Mouse (Mus musculus) embryonic facial prominence, embryonic 10.5 days (tissue): ENCODE measurements around the gene Cgnl1. TPM values are rescaled to one million over a fixed set of nuclear protein-coding genes. Genes with fewer than 3 reads are reported as not detected.

Experiments used
- DNase-seq: peaks from one replicate; pipeline ENCODE4 v3.0.0-alpha.2; 2017; ENCODE audit warnings: low spot score
- H3K27ac ChIP-seq: fragments of 300-500 bp; sonication (generic); replicated peaks from 2 replicates; pipeline ENCODE4 v1.5.1; 2016; ENCODE audit warnings: mild to moderate bottlenecking
- H3K27me3 ChIP-seq: fragments of 300-500 bp; sonication (generic); replicated peaks from 2 replicates; pipeline ENCODE4 v1.6.1; 2016; ENCODE audit warnings: low read depth, mild to moderate bottlenecking; ENCODE audit not compliant: poor library complexity, severe bottlenecking
- H3K36me3 ChIP-seq: fragments of 300-500 bp; sonication (generic); replicated peaks from 2 replicates; pipeline ENCODE4 v1.6.1; 2016; ENCODE audit warnings: mild to moderate bottlenecking, moderate library complexity
- H3K4me1 ChIP-seq: fragments of 300-500 bp; sonication (generic); 2 replicates; pipeline ENCODE4 v1.6.1; 2016
- H3K4me3 ChIP-seq: fragments of 300-500 bp; sonication (generic); 2 replicates; pipeline ENCODE4 v1.5.1; 2016; ENCODE audit warnings: mild to moderate bottlenecking, moderate library complexity
- H3K9me3 ChIP-seq: fragments of 300-500 bp; sonication (generic); 2 replicates; pipeline ENCODE4 v1.6.1; 2016; ENCODE audit warnings: mild to moderate bottlenecking
- WGBS: fragments of 180-500 bp; shearing (Covaris S2); methylation state at CpG from one replicate; pipeline ENCODE4 v1.1.7; 2016; 5-methylcytosine and 5-hydroxymethylcytosine counted together
- polyA plus RNA-seq: library from polyadenylated mRNA; unstranded; fragments of >200 nt; fragmentation: Nextera tagmentation; extraction: Ambion mirVana; gene quantifications from 2 replicates; pipeline ENCODE4 v1.2.1, GENCODE M21; 2016

Gene Cgnl1
- polyA plus RNA-seq, 1 experiment from 2014 or later: 10.8 TPM

DNA sequence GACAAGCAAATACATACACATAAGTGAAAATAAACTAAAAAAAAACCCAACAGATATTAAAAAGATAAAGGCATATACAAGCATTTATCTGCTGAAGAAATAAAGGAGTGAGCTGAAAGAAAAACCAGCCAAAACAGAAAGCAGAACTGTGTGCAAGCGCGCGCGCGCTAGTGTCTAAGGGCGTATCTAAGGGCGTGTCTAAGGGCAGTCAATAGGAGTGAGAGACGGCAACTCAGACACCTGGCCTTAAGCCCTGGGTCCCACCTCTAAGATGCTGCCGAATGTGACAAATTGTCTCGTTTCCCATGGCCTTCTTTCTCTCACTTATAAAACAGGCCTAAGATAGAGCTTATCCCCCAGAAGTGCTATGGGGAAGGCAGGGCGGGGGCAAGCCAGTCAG lies 6.9 kb downstream of the Cgnl1 start:
- 47% methylated on average over 11 of the region's 11 CpGs for WGBS
- Histone ChIP-seq H3K27me3 (peaks cover 49% of the 10 kb centered on the region), H3K27ac (no peak overlapping the region), H3K4me3 (no peak overlapping the region), H3K36me3 (no peaks in the 10 kb centered on the region), H3K9me3 (no peaks in the 10 kb centered on the region; the same call in 1 of the 2 replicates), H3K4me1 (peaks cover 53% of the 10 kb centered on the region)
- no peak for DNase-seq

DNA sequence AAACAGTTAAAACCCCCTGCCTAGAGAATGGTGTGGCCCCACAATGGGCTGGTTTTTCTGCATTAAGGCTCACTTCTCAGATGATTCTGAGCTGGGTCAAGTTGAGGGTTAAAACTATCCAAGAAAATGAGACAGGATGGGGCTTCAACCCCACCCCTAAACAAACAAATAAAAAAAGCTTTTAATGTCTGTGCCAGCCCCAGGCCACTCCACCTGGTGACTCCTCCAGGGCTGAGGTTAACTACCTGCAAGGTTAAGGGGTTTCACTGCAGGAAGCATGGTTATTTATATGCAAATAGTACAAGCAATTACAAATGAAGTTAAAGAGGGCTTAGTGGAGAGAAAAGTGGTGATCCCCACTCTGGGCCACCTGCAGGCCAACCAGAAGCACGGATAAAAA lies 8.1 kb downstream of the Cgnl1 start:
- Histone ChIP-seq H3K4me3 (no peak overlapping the region), H3K27ac (no peak overlapping the region), H3K9me3 (no peaks in the 10 kb centered on the region; the same call in 1 of the 2 replicates), H3K4me1 (peaks cover 57% of the 10 kb centered on the region), H3K36me3 (no peaks in the 10 kb centered on the region), H3K27me3 (peaks cover 38% of the 10 kb centered on the region)
- no peak for DNase-seq
- WGBS: 11% methylated on average over 1 of the region's 1 CpGs

DNA sequence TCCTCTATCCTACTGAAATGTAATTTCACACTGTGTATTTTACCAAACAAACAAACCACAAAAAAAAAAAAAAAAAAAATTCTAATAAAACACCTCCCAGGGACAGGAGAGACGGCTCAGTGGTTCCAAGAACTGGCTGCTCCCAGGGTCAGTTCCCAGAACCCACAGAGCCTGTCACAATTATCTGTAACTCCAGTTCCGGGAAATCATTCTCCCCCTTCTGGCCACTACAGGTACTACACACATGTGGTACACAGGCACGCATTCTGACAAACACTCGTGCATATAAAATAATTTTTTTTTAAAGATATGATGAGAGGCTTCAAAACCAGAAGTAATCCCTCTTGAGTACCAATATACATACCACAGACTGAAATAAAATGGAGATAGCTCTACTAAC lies 9.7 kb downstream of the Cgnl1 start:
- Histone ChIP-seq H3K9me3 (no peaks in the 10 kb centered on the region; the same call in 1 of the 2 replicates), H3K4me1 (peaks cover 63% of the 10 kb centered on the region), H3K36me3 (no peaks in the 10 kb centered on the region), H3K27ac (no peak overlapping the region), H3K27me3 (peaks cover 30% of the 10 kb centered on the region), H3K4me3 (no peak overlapping the region)
- no peak for DNase-seq
- WGBS: 89% methylated on average over 4 of the region's 4 CpGs

DNA sequence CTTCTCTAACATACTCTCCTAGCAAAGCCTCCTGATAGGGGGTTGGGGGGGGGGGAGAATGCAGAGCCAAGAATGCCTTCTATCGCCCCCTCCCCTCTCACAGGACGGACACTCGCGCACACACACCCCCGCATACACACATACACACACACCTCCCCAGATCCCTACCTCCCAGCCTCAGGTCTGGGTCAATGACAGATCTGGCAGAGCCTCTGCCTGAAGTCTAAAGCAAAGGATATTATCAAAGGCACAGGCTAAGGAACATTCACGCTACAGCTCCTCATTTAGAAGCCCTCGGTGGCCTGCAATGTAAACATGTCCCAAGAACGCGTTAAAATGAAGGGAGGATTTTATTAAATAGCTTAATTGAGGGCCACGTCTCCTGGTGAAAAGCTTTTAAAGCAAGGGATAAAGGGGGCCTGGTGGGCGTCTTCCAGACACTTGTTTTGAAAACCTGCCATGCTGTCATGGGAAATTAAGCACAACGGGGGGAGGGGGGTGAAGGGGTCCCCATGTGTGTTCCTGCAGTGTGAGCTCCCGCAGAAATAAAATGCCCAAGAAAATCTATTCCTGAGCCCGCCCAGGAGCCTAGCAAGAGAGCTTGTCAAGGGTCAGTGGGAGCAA lies 10.8 kb downstream of the Cgnl1 start:
- WGBS: 13% methylated on average over 14 of the region's 14 CpGs
- DNase-seq: peak; percentile 53
- peaks cover 23% of the 10 kb centered on the region for H3K27me3 ChIP-seq
- no peaks in the 10 kb centered on the region; the same call in 1 of the 2 replicates for H3K9me3 ChIP-seq
- H3K4me3 ChIP-seq: peak overlapping the region; percentile 20; the same call in 1 of the 2 replicates
- H3K27ac ChIP-seq: peak overlapping the region; percentile 76
- no peaks in the 10 kb centered on the region for H3K36me3 ChIP-seq
- peaks cover 67% of the 10 kb centered on the region for H3K4me1 ChIP-seq

DNA sequence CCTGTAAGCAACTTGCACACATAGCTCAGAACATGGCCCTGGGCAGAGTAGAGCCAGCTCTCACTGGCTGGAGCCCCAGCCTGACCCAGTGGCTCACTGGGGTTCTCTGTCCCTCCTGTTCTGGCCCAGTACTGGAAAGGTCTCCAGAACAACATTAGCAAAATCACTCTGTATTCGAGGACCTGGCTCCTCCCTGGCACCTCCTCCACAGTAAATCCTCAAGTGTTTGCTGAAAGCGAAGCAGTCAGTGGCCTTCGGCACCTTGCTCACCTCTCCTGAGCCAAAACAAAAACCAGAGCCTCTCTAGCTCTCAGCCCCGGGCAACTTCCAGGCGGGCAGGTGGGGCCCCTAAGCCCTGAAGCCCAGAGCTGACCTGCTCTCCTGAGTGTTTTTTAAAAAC lies 11.5 kb downstream of the Cgnl1 start:
- Histone ChIP-seq H3K4me1 (peaks cover 67% of the 10 kb centered on the region), H3K27ac (peak overlapping the region; percentile 76), H3K36me3 (no peaks in the 10 kb centered on the region), H3K4me3 (peak overlapping the region; percentile 21), H3K27me3 (peaks cover 16% of the 10 kb centered on the region), H3K9me3 (no peaks in the 10 kb centered on the region; the same call in 1 of the 2 replicates)
- WGBS: 14% methylated on average over 5 of the region's 5 CpGs
- DNase-seq: peak; percentile 41

DNA sequence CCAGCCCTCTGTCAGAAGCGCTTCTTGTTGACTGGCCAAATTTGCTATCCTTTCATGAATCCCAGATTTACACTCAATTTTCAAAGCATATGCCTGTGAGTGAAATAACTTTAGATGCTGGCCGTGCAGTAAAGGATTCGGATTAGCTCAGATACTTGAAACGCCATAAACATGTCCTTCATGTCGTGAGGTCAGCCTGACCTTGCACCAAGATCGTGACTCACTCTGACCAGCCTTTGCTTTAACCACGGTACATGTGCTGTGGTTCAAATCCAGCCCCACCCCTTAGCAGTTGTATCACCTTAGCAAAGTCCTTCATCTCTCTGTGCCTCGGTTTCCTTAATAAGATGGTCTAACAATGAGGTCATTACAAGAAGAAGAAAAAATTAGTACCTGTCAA lies 14.0 kb downstream of the Cgnl1 start:
- Histone ChIP-seq H3K9me3 (no peaks in the 10 kb centered on the region; the same call in 1 of the 2 replicates), H3K27ac (no peak overlapping the region), H3K4me1 (peaks cover 73% of the 10 kb centered on the region), H3K27me3 (0 out of 2 replicates have a peak, but pooled peaks cover 12% of the 10 kb centered on the region), H3K4me3 (no peak overlapping the region), H3K36me3 (no peaks in the 10 kb centered on the region)
- 79% methylated on average over 8 of the region's 8 CpGs for WGBS
- no peak for DNase-seq

DNA sequence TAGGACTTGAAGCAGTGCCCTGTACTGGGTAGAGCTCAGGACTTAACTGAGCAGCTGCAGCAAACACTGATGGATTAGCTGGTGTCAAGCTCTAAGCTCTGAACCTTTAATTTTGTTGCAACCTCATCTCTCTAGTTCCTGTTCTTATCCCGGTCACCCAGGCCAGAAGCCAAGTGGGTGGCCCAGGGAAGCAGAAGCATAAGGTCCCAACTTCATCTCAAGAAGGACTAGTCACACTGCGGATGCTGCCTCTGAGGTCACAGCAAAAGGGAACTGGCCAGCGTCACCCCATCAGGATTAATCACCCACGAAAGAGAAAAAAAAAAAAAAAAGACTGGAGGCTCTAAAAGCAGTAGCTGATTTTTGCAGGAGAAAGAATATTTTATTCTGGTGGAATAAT lies 14.5 kb downstream of the Cgnl1 start:
- Histone ChIP-seq H3K4me1 (peaks cover 73% of the 10 kb centered on the region), H3K27ac (no peak overlapping the region), H3K27me3 (0 out of 2 replicates have a peak, but pooled peaks cover 12% of the 10 kb centered on the region), H3K36me3 (no peaks in the 10 kb centered on the region), H3K4me3 (no peak overlapping the region), H3K9me3 (no peaks in the 10 kb centered on the region; the same call in 1 of the 2 replicates)
- WGBS: 58% methylated on average over 4 of the region's 4 CpGs
- no peak for DNase-seq

DNA sequence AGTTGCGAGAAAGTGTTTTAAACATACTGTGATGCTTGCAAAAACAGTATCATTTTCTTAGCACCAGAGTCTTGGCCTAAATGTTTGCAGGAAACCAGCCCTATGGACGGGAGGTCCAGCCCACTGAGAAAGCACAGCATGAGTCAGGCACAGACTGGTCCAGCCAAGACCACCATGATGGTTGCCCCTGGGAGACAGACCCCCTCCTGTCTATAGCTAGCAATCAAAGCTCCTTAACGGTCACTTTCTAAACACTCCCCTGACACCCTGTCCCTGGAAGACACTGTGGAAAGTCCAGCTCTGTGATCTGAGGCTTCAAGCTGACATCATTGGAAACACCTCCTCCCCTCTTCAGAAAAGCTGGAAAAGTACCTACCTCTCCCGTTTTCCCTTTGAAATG lies 17.4 kb downstream of the Cgnl1 start:
- Histone ChIP-seq H3K4me3 (no peak overlapping the region), H3K27me3 (no peaks in the 10 kb centered on the region), H3K4me1 (peaks cover 66% of the 10 kb centered on the region), H3K9me3 (no peaks in the 10 kb centered on the region), H3K27ac (peak overlapping the region; percentile 77), H3K36me3 (no peaks in the 10 kb centered on the region)
- no peak for DNase-seq
- 57% methylated on average over 4 of the region's 4 CpGs for WGBS

DNA sequence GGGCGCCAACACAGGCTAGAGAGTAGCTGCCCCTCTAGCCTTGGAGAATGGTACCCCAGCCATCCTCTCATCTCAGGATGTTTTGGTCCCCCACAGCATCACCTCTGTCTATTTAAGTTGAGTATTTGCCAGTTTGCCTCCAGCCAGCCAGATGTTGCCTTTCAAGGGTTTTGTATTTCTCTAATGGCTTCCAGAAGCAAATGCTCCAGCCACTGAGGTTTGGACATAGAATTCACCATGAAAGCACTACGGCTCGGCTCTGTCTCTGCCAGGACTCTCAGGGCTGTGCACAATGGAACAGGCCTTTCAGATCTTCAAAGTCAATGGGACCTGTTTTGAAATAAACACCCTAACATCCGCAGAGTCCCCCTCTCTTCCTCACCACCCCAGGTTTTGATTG lies 17.9 kb downstream of the Cgnl1 start:
- no peaks in the 10 kb centered on the region for H3K27me3 ChIP-seq
- DNase-seq: peak; percentile 46
- peaks cover 62% of the 10 kb centered on the region for H3K4me1 ChIP-seq
- no peak overlapping the region for H3K4me3 ChIP-seq
- H3K27ac ChIP-seq: peak overlapping the region; percentile 77
- H3K36me3 ChIP-seq: no peaks in the 10 kb centered on the region
- H3K9me3 ChIP-seq: no peaks in the 10 kb centered on the region
- WGBS: 47% methylated on average over 4 of the region's 4 CpGs

DNA sequence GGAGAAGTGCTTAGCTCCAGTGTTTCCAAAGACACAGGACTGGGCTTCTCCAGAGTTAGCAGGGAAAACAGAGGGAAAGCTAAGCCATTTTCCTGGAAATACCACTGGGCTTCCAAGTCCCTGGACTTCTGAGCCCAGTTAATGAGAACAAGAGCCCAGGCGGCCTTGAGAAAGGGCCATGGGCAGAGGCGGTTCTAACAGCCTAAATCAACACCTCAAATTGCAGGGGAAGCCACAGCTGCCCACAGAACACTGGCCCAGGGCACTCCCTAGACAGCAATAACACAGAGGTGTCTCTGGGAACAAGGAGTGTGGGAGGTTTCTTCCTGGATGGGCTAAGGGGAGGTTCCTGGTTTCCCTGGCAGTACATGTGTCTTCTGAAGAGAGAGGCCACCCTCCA lies 18.3 kb downstream of the Cgnl1 start:
- H3K27me3 ChIP-seq: no peaks in the 10 kb centered on the region
- DNase-seq: no peak
- no peaks in the 10 kb centered on the region for H3K9me3 ChIP-seq
- peak overlapping the region; percentile 77 for H3K27ac ChIP-seq
- WGBS: 34% methylated on average over 2 of the region's 2 CpGs
- H3K36me3 ChIP-seq: no peaks in the 10 kb centered on the region
- no peak overlapping the region for H3K4me3 ChIP-seq
- peaks cover 57% of the 10 kb centered on the region for H3K4me1 ChIP-seq

DNA sequence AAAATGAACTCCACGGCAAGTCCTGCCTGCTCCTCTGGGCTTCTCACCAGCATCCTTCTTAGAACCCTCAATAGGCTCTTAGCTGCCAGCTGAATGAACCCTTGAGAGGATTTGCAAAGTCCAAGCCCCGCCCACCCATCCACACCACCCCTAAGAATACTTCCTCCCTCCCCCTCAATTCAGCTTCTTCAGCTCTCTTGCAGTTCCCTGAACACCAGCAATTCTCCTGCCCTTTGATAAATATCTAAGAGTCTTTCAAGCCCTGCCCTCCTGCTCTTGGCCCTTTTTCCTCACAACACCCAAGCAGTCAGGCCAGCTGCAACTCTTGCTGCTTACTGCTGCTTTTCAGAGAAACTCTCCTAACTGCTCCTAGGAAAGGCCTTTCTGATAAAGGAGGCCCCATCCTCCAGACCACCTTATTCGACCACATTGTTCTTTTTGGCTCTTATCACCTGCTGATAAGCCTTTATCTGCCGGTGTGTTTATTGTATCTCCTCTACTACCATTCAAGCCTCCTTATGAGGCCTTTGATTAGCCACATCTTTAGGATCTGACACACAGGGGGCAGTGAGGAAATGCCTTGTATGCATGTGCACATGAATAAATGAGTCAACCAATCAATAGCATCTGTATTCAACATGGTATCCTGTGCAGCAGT lies 21.3 kb downstream of the Cgnl1 start:
- Histone ChIP-seq H3K4me3 (no peak overlapping the region), H3K36me3 (no peaks in the 10 kb centered on the region; the same call in 1 of the 2 replicates), H3K4me1 (peaks cover 59% of the 10 kb centered on the region), H3K9me3 (peaks cover 4% of the 10 kb centered on the region; the same call in 1 of the 2 replicates), H3K27me3 (no peaks in the 10 kb centered on the region), H3K27ac (peak overlapping the region; percentile 35)
- 18% methylated on average over 4 of the region's 4 CpGs for WGBS
- peak; percentile 47 for DNase-seq

DNA sequence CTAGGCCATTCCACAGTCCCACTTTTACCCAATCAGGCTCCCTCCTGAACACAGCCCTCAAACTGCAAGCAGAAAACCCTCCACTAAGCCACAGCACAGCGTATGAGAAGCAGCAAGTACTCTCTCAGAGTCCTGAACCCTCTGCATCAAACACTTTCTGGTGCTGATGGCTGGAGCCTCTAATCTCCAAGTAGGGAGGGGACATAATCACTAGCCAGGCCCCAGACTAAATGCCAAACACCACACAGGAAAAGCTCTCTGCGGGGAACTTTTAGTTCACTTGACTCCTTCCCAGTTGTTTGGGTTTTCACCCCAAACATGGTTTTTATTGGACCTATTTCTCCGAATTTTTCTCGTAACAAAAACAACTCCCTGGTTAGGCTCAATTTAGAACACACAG lies 25.0 kb downstream of the Cgnl1 start:
- H3K9me3 ChIP-seq: peaks cover 4% of the 10 kb centered on the region; the same call in 1 of the 2 replicates
- no peaks in the 10 kb centered on the region for H3K27me3 ChIP-seq
- no peak overlapping the region for H3K4me3 ChIP-seq
- no peak overlapping the region for H3K27ac ChIP-seq
- WGBS: 53% methylated on average over 4 of the region's 4 CpGs
- no peaks in the 10 kb centered on the region; the same call in 1 of the 2 replicates for H3K36me3 ChIP-seq
- DNase-seq: no peak
- H3K4me1 ChIP-seq: peaks cover 38% of the 10 kb centered on the region
